Mouse (Mus musculus) heart, postnatal 0 days (tissue): ENCODE data around the gene Ppp3r2.

Source experiments
- CTCF ChIP-seq: IDR thresholded peaks from 2 replicates; pipeline ENCODE4 v1.5.1; 2016; ENCODE audit warnings: antibody characterized with exemption, control low read depth, low read depth
- EP300 ChIP-seq: IDR thresholded peaks from 2 replicates; pipeline ENCODE4 v1.6.1; 2016; ENCODE audit warnings: antibody characterized with exemption, low read depth

DNA sequence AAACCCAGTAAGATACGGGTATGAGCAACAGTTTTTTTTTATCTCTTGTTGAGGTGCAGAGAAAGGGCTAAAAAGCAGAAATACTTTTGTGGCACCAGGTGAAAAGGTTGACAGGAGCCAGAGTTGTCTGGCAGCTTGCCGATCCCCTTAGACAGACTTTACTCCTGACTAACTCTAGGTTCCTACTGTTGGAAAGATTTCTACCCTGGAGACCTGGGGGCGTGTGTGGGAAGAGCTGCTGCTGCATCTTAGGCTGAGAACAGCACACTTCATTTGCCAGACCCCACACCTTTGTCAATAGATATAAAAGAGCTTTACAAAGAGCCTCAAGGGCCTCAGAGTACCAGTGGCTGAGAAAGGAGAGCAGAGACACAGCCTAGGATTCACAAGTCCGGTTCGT is 17.0 kb downstream of the Ppp3r2 start:
- TF ChIP-seq CTCF (no peak), EP300 (no peak)
